Mouse (Mus musculus): ENCODE results near the gene Dock9. TPM values are rescaled to one million over a fixed set of nuclear protein-coding genes. Genes with fewer than 3 reads are reported as not detected.
A peak's percentile ranks its signal among the peaks of the same experiment; 100 is the strongest.

Gene Dock9
- total RNA-seq, 2 experiments from 2014 or later = 14.9 to 18.2 TPM

GRCm38 (mm10) chr14:121600538-121600937 is 197.1 kb downstream of the Dock9 start:
- intact Hi-C loops (cut with DNase I) = no loop called here
- DNase-seq = no peak

GRCm38 (mm10) chr14:121597073-121597472 is 200.6 kb downstream of the Dock9 start:
- intact Hi-C loops (cut with DNase I) = no loop called here

DNA sequence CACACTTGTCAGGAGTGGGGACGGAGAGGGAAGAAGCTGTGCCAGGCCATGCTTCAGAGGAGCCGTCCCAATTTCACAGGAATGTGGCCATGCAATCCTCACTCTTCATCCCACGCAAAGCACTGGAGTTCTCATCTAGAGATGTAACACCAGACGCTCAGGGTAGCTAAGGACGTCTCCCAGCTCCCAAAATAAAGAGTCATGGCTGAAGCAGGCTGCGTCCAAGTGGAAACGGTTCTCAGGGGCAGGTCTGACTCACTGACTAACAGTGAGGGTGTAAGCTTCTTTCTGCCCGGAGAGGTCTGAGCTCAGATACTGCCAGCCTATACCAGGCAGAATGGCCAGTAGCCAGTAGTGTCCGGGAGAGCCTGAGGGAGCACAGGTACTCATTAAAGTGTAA is 201.0 kb downstream of the Dock9 start:
- DNase-seq = no peak
- intact Hi-C loops (cut with DNase I) = no loop called here

More at GRCm38 (mm10) chr14:121597073-121597472, 200.6 kb downstream of the Dock9 start:
- no peak for DNase-seq

DNA sequence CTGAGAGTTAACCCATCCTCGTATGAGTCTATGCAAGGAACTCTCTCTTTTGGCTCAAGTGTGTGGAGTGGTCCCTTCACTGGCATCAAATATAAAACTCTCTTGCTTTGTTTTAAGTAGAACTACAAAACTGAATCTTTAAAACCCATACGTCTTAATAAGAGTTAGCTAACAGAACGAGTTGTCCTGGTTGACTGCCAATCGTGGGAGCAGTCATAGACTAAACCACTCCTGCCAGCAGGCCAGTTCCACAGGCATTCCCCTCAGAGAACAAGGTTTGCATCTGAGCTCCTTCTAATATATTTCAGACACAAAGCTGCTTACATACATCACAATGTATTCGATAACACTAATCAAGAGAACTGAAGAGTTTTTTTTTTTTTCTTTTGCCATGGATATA is 203.0 kb downstream of the Dock9 start:
- no peak for DNase-seq
- intact Hi-C loops (cut with DNase I) = no loop called here

- DNase-seq = no peak
- intact Hi-C loops (cut with DNase I) = no loop called here
Measured at GRCm38 (mm10) chr14:121593313-121593929, 204.2 kb downstream of the Dock9 start.

- intact Hi-C loops (cut with DNase I) = no loop called here
- DNase-seq = no peak
Measured at GRCm38 (mm10) chr14:121592890-121593289, 204.7 kb downstream of the Dock9 start.

DNA sequence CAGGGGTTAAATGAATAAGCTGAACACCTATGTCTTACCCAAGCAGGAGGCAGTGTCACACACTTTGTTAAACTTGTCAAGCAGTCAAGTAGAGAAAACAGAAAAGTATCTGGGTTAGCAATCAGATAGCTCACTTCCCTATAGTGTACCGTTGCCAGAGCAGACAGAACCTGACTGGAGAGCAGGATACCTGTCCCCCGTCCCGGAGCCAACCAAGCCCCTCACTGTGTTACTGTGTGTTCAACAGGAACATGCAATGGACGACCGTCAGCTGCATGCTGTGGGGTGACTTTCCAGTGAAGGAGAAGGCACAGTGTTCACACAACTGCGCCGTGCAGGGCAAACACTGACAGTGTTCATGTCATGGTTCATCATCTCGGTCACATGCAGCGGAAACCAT is 205.3 kb downstream of the Dock9 start:
- DNase-seq = no peak
- intact Hi-C loops (cut with DNase I) = no loop called here

- intact Hi-C loops (cut with DNase I) = loop anchor here (5.0 kb wide), 1 partner anchor 163 kb away; no protein-coding TSS in a partner anchor
- DNase-seq = peak; percentile 49 to 56
Measured at GRCm38 (mm10) chr14:121589097-121589725, 208.4 kb downstream of the Dock9 start.

DNA sequence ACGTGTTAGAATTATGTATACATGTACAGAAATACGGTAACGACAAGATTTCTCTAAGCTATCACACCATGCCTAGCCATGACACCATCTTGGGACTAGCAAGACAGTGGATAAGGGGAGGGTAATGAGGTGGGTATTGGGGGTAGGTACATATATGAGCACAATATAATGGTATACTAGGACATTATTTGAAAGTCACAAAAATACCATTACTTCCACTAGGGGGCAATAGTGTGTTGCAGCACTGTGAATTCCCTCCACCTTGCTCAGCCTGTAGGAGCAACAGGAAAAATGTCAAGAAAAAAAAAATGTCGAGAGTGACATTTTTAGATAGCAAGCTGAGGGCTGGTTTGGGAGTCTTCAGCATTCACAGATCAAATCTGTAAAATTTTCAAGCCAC is 209.2 kb downstream of the Dock9 start:
- DNase-seq = no peak
- intact Hi-C loops (cut with DNase I) = loop anchor here (5.0 kb wide), 1 partner anchor 164 kb away; no protein-coding TSS in a partner anchor

DNA sequence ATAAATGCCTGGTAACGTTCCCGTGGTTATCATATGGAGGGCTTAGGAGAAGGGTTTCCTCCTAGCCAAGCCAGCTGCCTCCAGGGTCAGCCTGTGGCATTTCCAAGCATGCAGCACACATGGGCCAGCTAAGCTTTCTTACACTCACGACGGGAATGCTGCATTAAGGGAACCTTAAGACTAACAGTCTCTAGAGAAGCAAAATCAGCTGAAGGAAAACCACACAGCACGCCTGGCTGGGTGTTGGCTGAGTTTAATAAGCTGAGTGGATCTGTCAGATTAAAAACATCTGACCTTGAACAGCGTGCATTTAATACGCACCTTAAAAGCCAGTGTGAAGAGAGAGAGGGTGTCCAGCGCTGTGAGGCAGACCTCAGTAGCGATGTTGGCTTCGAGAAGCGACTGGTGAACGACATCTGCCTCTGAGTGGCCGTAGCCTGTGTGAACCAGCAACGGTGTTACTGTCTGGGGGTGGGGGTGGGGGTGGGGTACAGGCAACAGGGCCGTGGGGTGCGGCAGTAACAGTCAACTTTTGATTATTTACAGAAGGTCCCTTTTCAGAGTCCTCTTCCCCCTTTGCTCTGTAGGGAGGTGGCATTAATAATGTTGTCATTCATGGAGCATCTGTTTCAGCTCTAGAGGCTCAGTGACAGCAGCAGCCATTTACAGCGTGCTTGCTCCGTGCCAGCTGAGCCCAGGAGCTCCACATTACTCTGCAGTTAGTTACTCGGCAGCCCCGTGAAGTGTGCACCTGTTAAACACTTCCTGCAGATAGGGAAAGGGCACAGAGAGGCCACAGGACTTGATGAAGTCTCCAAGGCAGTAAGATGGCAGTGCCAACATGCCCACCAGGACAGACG is 211.5 kb downstream of the Dock9 start:
- intact Hi-C loops (cut with DNase I) = loop anchor here (5.0 kb wide), 1 partner anchor 166 kb away; no protein-coding TSS in a partner anchor

GRCm38 (mm10) chr14:121579055-121579454 is 218.6 kb downstream of the Dock9 start:
- intact Hi-C loops (cut with DNase I) = no loop called here
- DNase-seq = no peak

More for the DNA sequence above, 211.5 kb downstream of the Dock9 start:
- no peak for DNase-seq

DNA sequence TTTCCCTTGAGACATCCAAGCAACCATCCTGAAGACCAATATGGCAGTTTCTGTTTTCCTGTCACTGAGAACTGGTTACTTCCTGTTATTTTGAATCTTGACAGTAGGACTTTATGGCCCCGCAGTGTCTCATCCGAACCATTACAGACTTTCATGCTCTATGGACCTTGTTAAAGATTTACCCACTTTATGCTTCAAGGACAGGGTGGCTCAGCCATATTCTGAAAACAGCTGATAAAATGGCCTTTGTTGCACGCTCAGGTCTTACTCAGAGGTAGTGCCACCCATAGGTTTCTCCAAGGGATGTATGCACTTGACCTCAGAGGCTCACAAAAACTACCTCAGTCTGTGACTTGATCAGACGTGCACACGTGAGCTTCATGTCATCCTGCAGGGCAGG is 224.2 kb downstream of the Dock9 start:
- no peak for DNase-seq
- intact Hi-C loops (cut with DNase I) = loop anchor here (5.0 kb wide), 1 partner anchor 111 kb away; no protein-coding TSS in a partner anchor

DNA sequence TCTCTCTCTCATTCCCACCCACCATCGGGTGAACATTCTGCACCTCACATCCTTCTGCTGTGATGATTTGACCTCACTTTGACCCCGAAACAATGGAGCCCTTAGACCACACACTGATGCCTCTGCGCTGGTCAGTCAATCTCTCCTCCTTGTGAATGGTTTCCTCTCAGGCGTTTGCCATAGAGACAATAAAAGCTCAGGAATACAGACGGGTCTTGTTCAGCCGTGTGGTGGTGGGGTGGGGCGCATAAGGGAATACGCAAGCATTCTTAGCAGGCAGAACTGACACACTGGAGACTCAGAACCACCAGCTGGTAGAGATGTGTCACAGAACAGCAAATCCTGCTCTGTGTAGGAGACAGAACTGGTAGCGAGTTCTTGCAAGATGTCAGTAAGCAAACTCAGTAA is 230.8 kb downstream of the Dock9 start:
- DNase-seq = no peak
- intact Hi-C loops (cut with DNase I) = no loop called here

- no peak for DNase-seq
- intact Hi-C loops (cut with DNase I) = no loop called here
Measured at GRCm38 (mm10) chr14:121565930-121566329, 231.7 kb downstream of the Dock9 start.

- intact Hi-C loops (cut with DNase I) = no loop called here
- no peak for DNase-seq
Measured at GRCm38 (mm10) chr14:121564656-121565055, 233.0 kb downstream of the Dock9 start.

- intact Hi-C loops (cut with DNase I) = no loop called here
- no peak for DNase-seq
Measured at GRCm38 (mm10) chr14:121563954-121564353, 233.7 kb downstream of the Dock9 start.

DNA sequence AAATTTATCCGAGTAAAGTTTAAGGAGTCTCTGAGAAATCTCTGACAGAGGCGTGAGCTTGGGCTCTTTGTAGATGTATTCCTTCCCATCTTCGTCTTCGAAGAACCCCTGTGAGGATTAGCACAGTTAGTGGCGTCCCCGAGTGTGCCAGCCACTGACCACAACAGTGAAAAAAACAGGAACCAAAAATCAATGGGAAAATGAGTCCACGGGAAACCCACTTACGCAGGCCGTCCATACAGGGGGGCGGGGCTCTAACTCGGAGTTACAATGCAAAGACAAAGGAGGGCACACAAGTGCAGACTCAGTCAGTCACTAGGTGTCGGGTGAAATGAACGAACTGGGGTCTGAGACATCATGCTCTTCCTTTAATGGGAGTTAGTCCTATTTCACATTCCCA is 238.6 kb downstream of the Dock9 start:
- intact Hi-C loops (cut with DNase I) = no loop called here

GRCm38 (mm10) chr14:121556401-121557315 is 241.0 kb downstream of the Dock9 start:
- intact Hi-C loops (cut with DNase I) = no loop called here
- DNase-seq = no peak

More for the DNA sequence above, 238.6 kb downstream of the Dock9 start:
- no peak for DNase-seq

GRCm38 (mm10) chr14:121553785-121554184 is 243.9 kb downstream of the Dock9 start:
- intact Hi-C loops (cut with DNase I) = no loop called here
- DNase-seq = no peak

- no peak for DNase-seq
- intact Hi-C loops (cut with DNase I) = no loop called here
Measured at GRCm38 (mm10) chr14:121552586-121552985, 245.1 kb downstream of the Dock9 start.

Measured in gastrocnemius, postnatal 36 days (tissue).